In genomic region chr7:39659597-39659996, GRCm38 (mm10) we compare ENCODE assay signal across 12 mouse cellular contexts.
DNase-seq lines count a peak whose midpoint lies in the region; ATAC-seq and TF ChIP-seq lines count a peak whose summit lies in the region.
"Had no signal": no experiment of that assay in that cellular context is flagged by ENCODE, and none has a peak within 500 bp of the region (broad histone marks: within the 10 kb centered on the region; RNA-seq: fewer than 3 reads in every experiment).

No protein-coding gene starts in this region.

- ATAC-seq in heart, embryonic 11.5 days (replicated peaks; ENCODE audit: insufficient number of reproducible peaks, low FRiP score, low TSS enrichment), result 0 out of 2 replicates have a peak, but pooled peaks have one; percentile 46
- ATAC-seq in lung, postnatal 0 days, result peak; percentile 79
- ATAC-seq: midbrain, embryonic 16.5 days had no signal

- no peak overlapping the region for H3K4me3 ChIP-seq in heart, embryonic 11.5 days (ENCODE audit: low read depth, low read length)
- no peak overlapping the region for H3K4me3 ChIP-seq in lung, postnatal 0 days (ENCODE audit: low read depth, low read length)
- H3K4me3 ChIP-seq: erythroblast, embryonic 14.5 days; liver, embryonic 13.5 days had no signal

- no peaks in the 10 kb centered on the region for H3K9me3 ChIP-seq in heart, embryonic 11.5 days (replicated peaks; ENCODE audit: control insufficient read depth, low read length)
- H3K9me3 ChIP-seq in lung, postnatal 0 days (ENCODE audit: low read length), result no peaks in the 10 kb centered on the region
- H3K9me3 ChIP-seq: liver, embryonic 13.5 days had no signal

- no peak; the same call in none of the 2 replicates for TF ChIP-seq CTCF in lung, postnatal 0 days (IDR thresholded peaks at IDR 0.05)

- H3K36me3 ChIP-seq in heart, embryonic 11.5 days (ENCODE audit: control insufficient read depth, insufficient read depth, low read length), result no peaks in the 10 kb centered on the region
- H3K36me3 ChIP-seq in lung, postnatal 0 days (ENCODE audit: insufficient read depth, low read length), result no peaks in the 10 kb centered on the region
- H3K36me3 ChIP-seq: liver, embryonic 13.5 days had no signal

- peak; percentile 73 for TF ChIP-seq EP300 in lung, postnatal 0 days (IDR thresholded peaks at IDR 0.05)

- peak; percentile 20 for DNase-seq in kidney, adult 9 months
- DNase-seq in kidney, adult 11 months, result no peak
- DNase-seq in NIH3T3 (ENCODE audit: low read depth), result peak; percentile 68
- DNase-seq in lung, postnatal 0 days (ENCODE audit: low spot score), result peak; percentile 78
- no peak for DNase-seq in neural tube, embryonic 10.5 days (ENCODE audit: extremely low spot score, low spot score)
- DNase-seq in ovary, adult 18-20 months (ENCODE audit: low spot score), result no peak
- DNase-seq in layer of hippocampus, postnatal 14 days (ENCODE audit: low spot score in 2 of 2), result no peak
- DNase-seq: liver, embryonic 13.5 days; spleen, adult 18-20 months had no signal

- no peak overlapping the region for H3K9ac ChIP-seq in heart, embryonic 11.5 days (ENCODE audit: low read depth, low read length)
- no peak overlapping the region for H3K9ac ChIP-seq in lung, postnatal 0 days (replicated peaks; ENCODE audit: low read depth)
- H3K9ac ChIP-seq: liver, embryonic 13.5 days had no signal

- WGBS in heart, embryonic 11.5 days (ENCODE audit: insufficient replicate concordance), result 12% methylated on average over 5 of the region's 5 CpGs
- WGBS in lung, postnatal 0 days, result 16% methylated on average over 5 of the region's 5 CpGs

- H3K27ac ChIP-seq in heart, embryonic 11.5 days (ENCODE audit: low read depth, low read length), result no peak overlapping the region
- peak overlapping the region; percentile 33 for H3K27ac ChIP-seq in lung, postnatal 0 days (ENCODE audit: low read length)
- H3K27ac ChIP-seq: liver, embryonic 13.5 days had no signal

- no peaks in the 10 kb centered on the region for H3K27me3 ChIP-seq in heart, embryonic 11.5 days (ENCODE audit: control insufficient read depth, insufficient read depth, low read length)
- H3K27me3 ChIP-seq in lung, postnatal 0 days (replicated peaks; ENCODE audit: insufficient read depth, low read length), result no peaks in the 10 kb centered on the region
- H3K27me3 ChIP-seq: liver, embryonic 13.5 days had no signal

- peak overlapping the region; percentile 31 for H3K4me2 ChIP-seq in heart, embryonic 11.5 days
- H3K4me2 ChIP-seq in lung, postnatal 0 days (replicated peaks; ENCODE audit: low read depth, low read length), result peak overlapping the region; percentile 9; the same call in 1 of the 2 replicates
- H3K4me2 ChIP-seq: liver, embryonic 13.5 days had no signal

- H3K4me1 ChIP-seq in heart, embryonic 11.5 days (ENCODE audit: control insufficient read depth, insufficient read depth, low read length), result no peaks in the 10 kb centered on the region; the same call in 1 of the 2 replicates
- H3K4me1 ChIP-seq in lung, postnatal 0 days (ENCODE audit: insufficient read depth, low read depth, low read length), result no peaks in the 10 kb centered on the region
- H3K4me1 ChIP-seq: liver, embryonic 13.5 days had no signal

Comparison
In these comparisons a context has a peak if more than half of its experiments do, and no peak if none do; other contexts are left out.
1. DNase-seq: peak in kidney, adult 9 months (single experiment), NIH3T3 (single experiment) and lung, postnatal 0 days (single experiment); none in kidney, adult 11 months (single experiment), neural tube, embryonic 10.5 days (single experiment), ovary, adult 18-20 months (single experiment) and layer of hippocampus, postnatal 14 days (0 of 2).